Mouse (Mus musculus): ENCODE data around the gene Ccr3.

GRCm38 (mm10) chr9:124014985-124015652 lies 6.7 kb upstream of the Ccr3 start:
- no peak for TF ChIP-seq HCFC1 (IDR thresholded peaks at IDR 0.05; ENCODE audit: borderline replicate concordance, insufficient read depth, low read length)
- no peak for TF ChIP-seq ZNF384 (IDR thresholded peaks at IDR 0.05; ENCODE audit: low read depth, low read length)
- no peak for TF ChIP-seq CHD2 (IDR thresholded peaks at IDR 0.05; ENCODE audit: low read depth, low read length)
- TF ChIP-seq ZC3H11A (IDR thresholded peaks at IDR 0.05; ENCODE audit: borderline replicate concordance, low read depth, low read length), result no peak

Data from ES-E14 (cell line).